Mouse (Mus musculus) layer of hippocampus, adult 9-11 months (tissue): Measurements from ENCODE around the gene Zbtb8os.

ENCODE experiments used
- DNase-seq: peaks from one replicate; pipeline ENCODE4 v3.0.0; 2022

Zbtb8os gene

GRCm38 (mm10) chr4:129335216-129336074 is at the start of gene Zbtb8os, which contains the start of gene Rbbp4:
Gene Zbtb8os (plus strand): TSS chr4:129335695.
Gene Rbbp4 (minus strand): TSS chr4:129335370.
- DNase-seq: peak; percentile 98

GRCm38 (mm10) chr4:129286001-129286682 is 49.4 kb upstream of the Zbtb8os start:
- no peak for DNase-seq

DNA sequence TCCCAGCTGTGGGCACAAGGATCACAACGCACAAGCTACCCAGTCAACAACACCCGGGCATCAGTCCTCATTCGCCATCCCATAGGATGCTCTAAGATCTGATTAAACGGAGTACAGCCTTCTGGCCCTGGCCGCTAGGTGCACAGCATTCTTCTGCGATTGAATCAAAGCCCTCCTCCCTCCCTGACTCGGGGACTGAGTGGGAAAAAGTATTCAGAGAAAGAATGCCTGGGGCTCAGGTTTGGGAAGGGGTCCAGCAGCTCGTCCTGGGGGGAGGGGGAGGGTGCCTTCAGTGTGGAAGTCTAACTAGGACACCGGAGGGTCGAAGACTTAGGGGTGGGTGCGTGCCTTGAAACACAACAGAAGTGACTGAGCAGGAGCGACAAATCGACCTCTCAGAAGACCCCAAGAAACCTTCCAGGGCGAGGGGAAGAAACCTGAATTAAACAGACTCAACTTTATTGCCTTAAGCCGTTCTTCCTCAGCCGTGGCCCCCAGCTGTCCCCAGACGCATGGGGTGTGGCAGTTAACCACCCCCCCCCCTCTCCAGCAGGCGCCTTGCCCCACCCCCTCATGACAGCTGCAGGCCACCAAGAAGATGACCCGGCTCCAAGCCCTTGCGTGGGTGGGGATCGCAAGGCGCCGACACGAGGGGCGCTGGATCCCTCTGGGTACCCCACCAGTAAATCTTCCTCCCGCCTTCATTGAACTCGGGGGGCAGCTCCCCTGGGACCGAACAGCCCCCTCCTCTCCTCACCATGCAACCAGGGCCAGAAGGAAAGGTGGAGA is 48.6 kb upstream of the Zbtb8os start:
- no peak for DNase-seq

DNA sequence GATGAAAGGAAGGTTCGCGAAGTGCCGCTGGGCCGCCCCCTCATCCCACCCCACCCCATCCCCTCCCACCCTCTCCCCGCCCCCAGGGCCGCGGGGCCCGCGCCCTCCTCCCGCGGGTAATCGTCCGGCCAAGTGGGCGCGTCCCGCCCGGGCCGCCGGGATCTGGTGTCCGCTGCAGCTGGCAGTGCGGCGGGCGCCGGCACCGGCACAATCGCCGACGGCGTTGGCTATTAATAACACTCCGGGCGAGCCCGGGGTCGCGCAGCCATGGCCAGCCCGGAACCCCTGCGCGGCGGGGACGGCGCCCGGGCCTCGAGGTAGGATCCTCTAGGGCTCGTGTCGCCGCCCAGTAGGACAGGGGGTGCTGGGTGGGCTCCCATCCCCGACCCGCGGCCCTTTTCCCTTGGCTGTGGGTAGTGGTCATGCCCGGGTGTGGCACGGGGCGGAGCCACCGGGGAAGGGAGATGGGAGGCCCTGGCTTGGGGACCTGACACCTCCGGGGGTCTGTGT is 48.0 kb upstream of the Zbtb8os start, which contains the start of gene Sync:
TSS of gene Sync (plus strand) at position 146 of the 510 bp plus-strand sequence.
- no peak for DNase-seq

DNA sequence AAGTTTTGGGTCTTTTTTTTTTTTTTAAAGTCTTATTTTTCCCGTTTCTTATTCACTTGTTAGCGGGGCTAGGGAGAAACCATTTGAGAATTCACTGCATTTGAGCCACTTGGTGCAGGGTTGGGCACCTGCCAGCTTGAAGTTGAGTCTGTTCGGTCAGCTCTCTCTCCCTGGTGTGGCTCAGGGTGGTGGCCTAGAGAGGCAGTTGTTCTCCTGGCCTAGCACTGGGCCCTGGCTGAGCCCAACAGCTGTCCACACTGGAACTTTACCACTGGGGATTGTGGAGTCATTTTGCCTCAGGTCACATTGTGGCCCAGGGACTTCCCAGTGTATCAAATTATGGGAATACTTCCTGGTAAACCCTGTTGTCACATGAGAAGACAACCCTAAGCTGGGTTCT is 47.4 kb upstream of the Zbtb8os start:
- no peak for DNase-seq

DNA sequence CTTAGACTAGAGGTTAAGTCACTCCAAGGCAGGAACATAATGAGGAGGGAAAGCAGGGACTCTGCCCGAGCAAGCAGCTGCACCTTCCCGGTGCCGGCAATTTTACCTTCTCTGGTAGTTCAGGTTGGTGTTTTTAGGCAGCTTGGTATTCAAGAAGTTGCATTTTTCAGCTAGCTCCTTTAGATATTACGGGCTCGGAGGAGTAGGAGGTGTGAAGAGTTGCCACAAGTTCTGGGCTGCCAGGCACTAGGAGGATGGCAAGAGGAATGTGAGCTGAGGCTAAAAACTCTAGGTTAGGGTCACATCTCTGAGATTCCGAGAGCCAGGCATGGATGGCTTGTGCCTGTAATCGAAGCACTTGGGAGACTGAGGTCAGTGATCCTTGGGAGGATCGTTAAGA is 45.8 kb upstream of the Zbtb8os start:
- DNase-seq: no peak

DNA sequence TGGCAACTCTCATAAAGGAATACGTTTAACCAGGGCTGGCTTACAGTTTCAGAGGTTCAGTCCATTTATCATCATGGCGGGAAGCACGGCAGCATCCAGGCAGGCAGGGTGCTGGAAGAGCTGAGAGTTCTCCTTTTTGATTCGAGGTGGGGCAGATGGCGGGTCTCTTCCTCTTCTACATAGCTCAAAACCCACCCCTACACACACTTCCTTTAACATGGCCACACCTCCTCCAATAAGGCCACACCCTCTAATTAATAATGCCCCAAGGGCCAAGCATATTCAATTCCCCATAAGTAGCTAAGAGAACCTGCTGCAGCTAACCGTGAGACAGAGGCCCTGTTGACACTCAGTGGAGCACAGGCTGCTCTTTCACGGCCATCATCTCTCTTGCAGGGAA is 42.7 kb upstream of the Zbtb8os start:
- DNase-seq: no peak

DNA sequence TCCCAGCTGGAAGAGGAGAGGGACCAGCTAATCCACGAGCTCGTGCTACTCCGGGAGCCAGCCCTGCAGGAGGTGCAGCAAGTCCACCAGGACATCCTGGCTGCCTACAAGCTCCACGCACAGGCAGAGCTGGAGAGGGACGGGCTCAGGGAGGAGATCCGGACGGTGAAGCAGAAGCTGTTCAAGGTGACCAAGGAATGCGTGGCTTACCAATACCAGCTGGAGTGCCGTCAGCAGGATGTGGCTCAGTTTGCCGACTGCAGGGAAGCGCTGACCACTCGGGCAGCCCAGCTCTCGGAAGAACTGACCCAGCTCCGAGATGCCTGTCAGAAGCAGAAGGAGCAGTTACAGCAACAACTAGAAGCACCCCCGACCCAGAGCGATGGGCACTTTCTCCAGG is 41.8 kb upstream of the Zbtb8os start:
- DNase-seq: no peak

DNA sequence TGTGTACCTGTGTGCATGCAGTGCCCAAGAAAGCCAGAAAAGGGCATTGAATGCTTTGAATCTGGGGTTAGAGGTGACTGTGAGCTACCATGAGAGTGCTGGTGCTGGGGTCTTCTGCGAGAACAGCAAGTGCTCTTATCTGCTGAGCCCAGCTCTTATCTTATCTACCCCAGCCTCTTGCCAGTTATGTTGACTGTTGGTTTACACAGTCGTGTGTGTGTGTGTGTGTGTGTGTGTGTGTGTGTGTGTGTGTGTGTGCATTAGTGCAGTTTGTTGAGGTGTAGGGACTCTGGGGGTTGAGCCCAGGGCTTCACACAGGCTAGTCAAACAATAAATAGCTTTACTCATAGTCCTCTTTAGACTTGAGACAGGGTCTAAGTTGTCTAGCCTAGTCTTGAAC is 40.3 kb upstream of the Zbtb8os start:
- no peak for DNase-seq

- no peak for DNase-seq
Measured at GRCm38 (mm10) chr4:129296066-129296465, 39.4 kb upstream of the Zbtb8os start.

DNA sequence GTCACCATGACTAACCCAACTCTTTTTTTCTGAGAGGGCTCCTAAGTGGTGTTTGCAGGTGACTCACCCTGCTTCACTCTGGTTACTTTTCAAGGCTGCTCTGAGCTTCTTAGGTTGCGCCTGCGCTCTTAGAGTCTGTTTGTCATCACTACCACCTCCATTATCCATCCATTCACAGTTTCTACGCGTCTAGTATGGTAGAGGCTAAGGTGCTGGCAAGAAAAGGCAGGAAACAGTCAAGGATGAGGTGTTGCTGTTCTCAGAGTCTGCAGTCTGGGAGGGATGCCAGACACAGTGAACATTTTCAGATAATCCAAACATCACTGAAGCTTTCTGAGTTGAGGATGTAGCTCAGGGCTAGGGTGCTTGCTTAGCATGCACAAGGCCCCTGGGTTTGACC is 37.8 kb upstream of the Zbtb8os start:
- DNase-seq: no peak

GRCm38 (mm10) chr4:129299121-129299520 is 36.4 kb upstream of the Zbtb8os start:
- no peak for DNase-seq

- no peak for DNase-seq
Measured at GRCm38 (mm10) chr4:129303401-129303800, 32.1 kb upstream of the Zbtb8os start.

- DNase-seq: no peak
Measured at GRCm38 (mm10) chr4:129303816-129304215, 31.7 kb upstream of the Zbtb8os start.

- no peak for DNase-seq
Measured at GRCm38 (mm10) chr4:129304306-129304705, 31.2 kb upstream of the Zbtb8os start.

GRCm38 (mm10) chr4:129307936-129308335 is 27.6 kb upstream of the Zbtb8os start:
- no peak for DNase-seq

- no peak for DNase-seq
Measured at GRCm38 (mm10) chr4:129313886-129314285, 21.6 kb upstream of the Zbtb8os start.

GRCm38 (mm10) chr4:129320876-129321275 is 14.6 kb upstream of the Zbtb8os start:
- DNase-seq: no peak

DNA sequence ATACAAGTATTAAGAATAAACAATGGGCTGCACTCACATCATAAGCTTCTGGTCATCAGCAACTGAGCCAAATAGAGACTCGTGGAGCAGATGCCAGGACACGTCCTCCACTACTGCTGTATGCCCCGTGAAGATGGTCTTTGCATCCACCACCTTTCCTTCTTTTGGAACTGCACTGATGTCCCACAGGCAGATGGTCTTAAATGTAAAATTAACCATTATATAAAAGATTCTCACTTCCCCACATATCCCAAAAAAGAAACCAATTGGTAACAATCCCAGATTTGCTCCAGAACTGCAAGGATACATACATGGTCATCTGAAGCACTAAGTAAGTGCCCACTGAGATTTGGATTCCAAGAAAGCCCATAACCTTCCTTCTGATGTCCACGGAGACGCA is 13.5 kb upstream of the Zbtb8os start:
- DNase-seq: no peak

GRCm38 (mm10) chr4:129323491-129323890 is 12.0 kb upstream of the Zbtb8os start:
- no peak for DNase-seq

- no peak for DNase-seq
Measured at GRCm38 (mm10) chr4:129324756-129325155, 10.7 kb upstream of the Zbtb8os start.

GRCm38 (mm10) chr4:129326191-129326590 is 9.3 kb upstream of the Zbtb8os start:
- DNase-seq: no peak

- DNase-seq: no peak
Measured at GRCm38 (mm10) chr4:129332846-129333245, 2.6 kb upstream of the Zbtb8os start.
